In genomic region chr10:91116958-91117357, GRCm38 (mm10) we compare ENCODE assay signal across 26 mouse cellular contexts. TPM values are rescaled to one million over a fixed set of nuclear protein-coding genes. Genes with fewer than 3 reads are reported as not detected.
DNase-seq lines count a peak whose midpoint lies in the region; ATAC-seq and TF ChIP-seq lines count a peak whose summit lies in the region.
"Had no signal": no experiment of that assay in that cellular context is flagged by ENCODE, and none has a peak within 500 bp of the region (broad histone marks: within the 10 kb centered on the region; RNA-seq: fewer than 3 reads in every experiment).

No protein-coding gene starts in this region.

- in situ Hi-C loops in CH12.LX (cut with MboI; ENCODE audit: low pct_ligation_motif_present, low pct_unique_long_range_greater_than_20kb, low sequenced_read_pairs): no loop called here

- TF ChIP-seq RAD21 in CH12.LX (IDR thresholded peaks at IDR 0.05; ENCODE audit: low read depth, low read length): no peak

- no peaks in the 10 kb centered on the region for H3K27me3 ChIP-seq in kidney, embryonic 15.5 days
- no peaks in the 10 kb centered on the region for H3K27me3 ChIP-seq in CH12.LX (replicated peaks)
- H3K27me3 ChIP-seq: embryonic facial prominence, embryonic 15.5 days; forebrain, embryonic 13.5 days; megakaryocyte, embryonic 14.5 days; midbrain, embryonic 12.5 days; neural tube, embryonic 15.5 days had no signal

- intact Hi-C loops in gastrocnemius, postnatal 14 days (cut with DNase I; ENCODE audit: low total_unique reads): no loop called here

- 0 out of 4 replicates have a peak, but pooled peaks of 1 of the 2 experiments have one; percentile 6 for TF ChIP-seq CTCF in CH12.LX (conservative IDR thresholded peaks at IDR 0.05 in 1 of 2, IDR thresholded peaks at IDR 0.05 in 1 of 2; ENCODE audit: low read depth in 2 of 2, low read length in 2 of 2)

- H3K9me3 ChIP-seq in kidney, embryonic 15.5 days (replicated peaks): no peaks in the 10 kb centered on the region
- no peaks in the 10 kb centered on the region for H3K9me3 ChIP-seq in CH12.LX (replicated peaks; ENCODE audit: low read length)
- H3K9me3 ChIP-seq: embryonic facial prominence, embryonic 15.5 days; forebrain, embryonic 13.5 days; megakaryocyte, embryonic 14.5 days; midbrain, embryonic 12.5 days; neural tube, embryonic 15.5 days had no signal

- DNase-seq in kidney, adult 18-20 months: no peak
- DNase-seq in CH12.LX (ENCODE audit: extremely low read depth): peak; percentile 48
- DNase-seq in ES-CJ7 (ENCODE audit: low read depth, low spot score): peak; percentile 61
- no peak for DNase-seq in right cerebral cortex, postnatal 25 days
- DNase-seq in gastrocnemius, postnatal 14 days: no peak
- DNase-seq: adrenal gland, adult 8-10 months; cerebellum, adult 8-10 months; gastrocnemius, postnatal 10 days; kidney, adult 11 months; kidney, postnatal 4 days; layer of hippocampus, adult 9-11 months; lung, adult 18-20 months; lung, postnatal 4 days; spleen, adult 18-20 months had no signal

- H3K4me3 ChIP-seq in kidney, embryonic 15.5 days (replicated peaks): no peak overlapping the region
- H3K4me3 ChIP-seq in CH12.LX (replicated peaks in 1 of 3; ENCODE audit: low read depth in 2 of 3, low read length in 2 of 3, poor library complexity in 1 of 3): no peak overlapping the region
- H3K4me3 ChIP-seq: embryonic facial prominence, embryonic 10.5 days; embryonic facial prominence, embryonic 15.5 days; forebrain, embryonic 13.5 days; megakaryocyte, embryonic 14.5 days; midbrain, embryonic 12.5 days; neural tube, embryonic 15.5 days had no signal

- peaks cover 9% of the 10 kb centered on the region; the same call in 1 of the 2 replicates for H3K4me1 ChIP-seq in kidney, embryonic 15.5 days
- peaks cover 5 to 43% of the 10 kb centered on the region in 2 experiments; a peak in 3 of 4 replicates for H3K4me1 ChIP-seq in CH12.LX (ENCODE audit: control insufficient read depth in 1 of 2, insufficient read depth in 2 of 2)

- H3K27ac ChIP-seq in kidney, embryonic 15.5 days: no peak overlapping the region
- H3K27ac ChIP-seq in CH12.LX (ENCODE audit: insufficient read depth, low read depth): no peak overlapping the region
- H3K27ac ChIP-seq: embryonic facial prominence, embryonic 10.5 days; embryonic facial prominence, embryonic 15.5 days; forebrain, embryonic 13.5 days; hindbrain, embryonic 14.5 days; midbrain, embryonic 12.5 days; neural tube, embryonic 15.5 days had no signal

- no peak for TF ChIP-seq EP300 in CH12.LX (IDR thresholded peaks at IDR 0.05; ENCODE audit: low read length)

- peaks cover 15% of the 10 kb centered on the region for H3K79me2 ChIP-seq in CH12.LX (replicated peaks; ENCODE audit: control insufficient read depth, extremely low read depth, insufficient read depth, poor library complexity, severe bottlenecking)

- H3K9ac ChIP-seq in kidney, embryonic 15.5 days: no peak overlapping the region
- H3K9ac ChIP-seq in CH12.LX (ENCODE audit: insufficient read depth, low read depth): no peak overlapping the region
- H3K9ac ChIP-seq: embryonic facial prominence, embryonic 15.5 days; forebrain, embryonic 13.5 days; hindbrain, embryonic 14.5 days; midbrain, embryonic 12.5 days; neural tube, embryonic 15.5 days had no signal

- H3K36me3 ChIP-seq in kidney, embryonic 15.5 days: peaks cover 94% of the 10 kb centered on the region
- peaks cover 62 to 85% of the 10 kb centered on the region in 2 experiments for H3K36me3 ChIP-seq in CH12.LX (replicated peaks in 1 of 2; ENCODE audit: control insufficient read depth in 1 of 2, insufficient read depth in 1 of 2, low read length in 1 of 2)

- WGBS in kidney, embryonic 15.5 days: 94% methylated on average over 12 of the region's 12 CpGs

- 0 out of 2 replicates have a peak, but pooled peaks have one; percentile 18 for TF ChIP-seq POLR2A in CH12.LX (IDR thresholded peaks at IDR 0.05; ENCODE audit: low read depth, low read length)

- dilution Hi-C loops in CH12.LX (cut with MboI; ENCODE audit: extremely low pct_ligation_motif_present, extremely low pct_unique_long_range_greater_than_20kb, low sequenced_read_pairs): no loop called here

- H3K4me2 ChIP-seq in kidney, embryonic 15.5 days: no peak overlapping the region
- H3K4me2 ChIP-seq in CH12.LX (ENCODE audit: insufficient read depth, low read depth, poor library complexity, severe bottlenecking): no peak overlapping the region
- H3K4me2 ChIP-seq: embryonic facial prominence, embryonic 15.5 days; forebrain, embryonic 13.5 days; heart, embryonic 11.5 days; hindbrain, embryonic 14.5 days; midbrain, embryonic 12.5 days; neural tube, embryonic 15.5 days had no signal

- ATAC-seq in kidney, embryonic 15.5 days (replicated peaks; ENCODE audit: low FRiP score): 0 out of 2 replicates have a peak, but pooled peaks have one; percentile 22
- ATAC-seq in erythroblast, adult 5-6 weeks (replicated peaks; ENCODE audit: low FRiP score, poor library complexity, severe bottlenecking): peak; percentile 46; the same call in 1 of the 2 replicates
- ATAC-seq: forebrain, embryonic 13.5 days; inflammation-experienced regulatory T-cells, adult 6 months; lung, postnatal 0 days had no signal

TF ChIP-seq in CH12.LX, 34 proteins besides CTCF, POLR2A, EP300 and RAD21:
- no peak for TF ChIP-seq GABPA (IDR thresholded peaks at IDR 0.05; ENCODE audit: insufficient replicate concordance, low read depth, low read length)
- no peak for TF ChIP-seq SIN3A (IDR thresholded peaks at IDR 0.05; ENCODE audit: low read length)

RNA-seq across cellular contexts. Expression of gene Slc25a3, which starts 6.9 kb away (rescaled TPM):
- polyA plus RNA-seq in kidney, embryonic 15.5 days (2015; fragmentation: Nextera tagmentation; extraction: Ambion mirVana): 557 and 573 TPM in 2 replicates
- total RNA-seq in CH12.LX (2012; rRNA removed) (428 and 431 TPM in 2 replicates), CH12.LX (2014; rRNA removed) (509 and 560 TPM in 2 replicates)
- polyA plus RNA-seq in CH12.LX (2012; ENCODE audit: insufficient read length, low read depth): 670 and 792 TPM in 2 replicates
- total RNA-seq in erythroblast, adult 5-6 weeks (2015; ENCODE audit: low replicate concordance): 113 and 194 TPM in 2 replicates
- total RNA-seq in erythroblast, adult 5-6 weeks (2017; ENCODE audit: low replicate concordance): 46.6 and 48.1 TPM in 2 replicates
- total RNA-seq in gastrocnemius, postnatal 14 days (2021): 1,000 to 10,000 TPM in 1 of 2 experiments, 100 to 1,000 TPM in 1; 888 to 1,041 TPM

RNA-seq across cellular contexts. Expression of gene Ikbip, which starts 34.2 kb away (rescaled TPM):
- polyA plus RNA-seq in kidney, embryonic 15.5 days (2015; fragmentation: Nextera tagmentation; extraction: Ambion mirVana): 43.0 and 46.6 TPM in 2 replicates
- total RNA-seq in CH12.LX (2012; rRNA removed) (6.2 and 7.2 TPM in 2 replicates), CH12.LX (2014; rRNA removed) (4.7 and 6.0 TPM in 2 replicates)
- polyA plus RNA-seq in CH12.LX (2012; ENCODE audit: insufficient read length, low read depth): 2.1 and 2.5 TPM in 2 replicates
- total RNA-seq in erythroblast, adult 5-6 weeks (2015; ENCODE audit: low replicate concordance): 3.1 and 8.3 TPM in 2 replicates
- total RNA-seq in erythroblast, adult 5-6 weeks (2017; ENCODE audit: low replicate concordance): 1.2 and 3.8 TPM in 2 replicates
- 10 to 100 TPM; 16.2 to 18.2 TPM for total RNA-seq in gastrocnemius, postnatal 14 days (2021)

RNA-seq across cellular contexts. Expression of gene Apaf1, which starts 34.4 kb away (rescaled TPM):
- polyA plus RNA-seq in kidney, embryonic 15.5 days (2015; fragmentation: Nextera tagmentation; extraction: Ambion mirVana): 17.3 and 19.7 TPM in 2 replicates
- 17.6 and 22.1 TPM in 2 replicates for total RNA-seq in CH12.LX (2012; rRNA removed)
- total RNA-seq in CH12.LX (2014; rRNA removed): 27.3 and 29.6 TPM in 2 replicates
- 16.0 and 18.2 TPM in 2 replicates for polyA plus RNA-seq in CH12.LX (2012; ENCODE audit: insufficient read length, low read depth)
- total RNA-seq in erythroblast, adult 5-6 weeks (2015; ENCODE audit: low replicate concordance): 22.7 and 36.6 TPM in 2 replicates
- total RNA-seq in erythroblast, adult 5-6 weeks (2017; ENCODE audit: low replicate concordance): 17.1 and 21.3 TPM in 2 replicates
- total RNA-seq in gastrocnemius, postnatal 14 days (2021): 1 to 10 TPM; 5.8 TPM

Comparison
In these comparisons a context has a peak if more than half of its experiments do, and no peak if none do; other contexts are left out.
1. DNase-seq: peak in CH12.LX (single experiment) and ES-CJ7 (single experiment); none in kidney, adult 18-20 months (single experiment), right cerebral cortex, postnatal 25 days (single experiment) and gastrocnemius, postnatal 14 days (single experiment).